ENCODE assay signal across 8 mouse cellular contexts in the genomic region with DNA sequence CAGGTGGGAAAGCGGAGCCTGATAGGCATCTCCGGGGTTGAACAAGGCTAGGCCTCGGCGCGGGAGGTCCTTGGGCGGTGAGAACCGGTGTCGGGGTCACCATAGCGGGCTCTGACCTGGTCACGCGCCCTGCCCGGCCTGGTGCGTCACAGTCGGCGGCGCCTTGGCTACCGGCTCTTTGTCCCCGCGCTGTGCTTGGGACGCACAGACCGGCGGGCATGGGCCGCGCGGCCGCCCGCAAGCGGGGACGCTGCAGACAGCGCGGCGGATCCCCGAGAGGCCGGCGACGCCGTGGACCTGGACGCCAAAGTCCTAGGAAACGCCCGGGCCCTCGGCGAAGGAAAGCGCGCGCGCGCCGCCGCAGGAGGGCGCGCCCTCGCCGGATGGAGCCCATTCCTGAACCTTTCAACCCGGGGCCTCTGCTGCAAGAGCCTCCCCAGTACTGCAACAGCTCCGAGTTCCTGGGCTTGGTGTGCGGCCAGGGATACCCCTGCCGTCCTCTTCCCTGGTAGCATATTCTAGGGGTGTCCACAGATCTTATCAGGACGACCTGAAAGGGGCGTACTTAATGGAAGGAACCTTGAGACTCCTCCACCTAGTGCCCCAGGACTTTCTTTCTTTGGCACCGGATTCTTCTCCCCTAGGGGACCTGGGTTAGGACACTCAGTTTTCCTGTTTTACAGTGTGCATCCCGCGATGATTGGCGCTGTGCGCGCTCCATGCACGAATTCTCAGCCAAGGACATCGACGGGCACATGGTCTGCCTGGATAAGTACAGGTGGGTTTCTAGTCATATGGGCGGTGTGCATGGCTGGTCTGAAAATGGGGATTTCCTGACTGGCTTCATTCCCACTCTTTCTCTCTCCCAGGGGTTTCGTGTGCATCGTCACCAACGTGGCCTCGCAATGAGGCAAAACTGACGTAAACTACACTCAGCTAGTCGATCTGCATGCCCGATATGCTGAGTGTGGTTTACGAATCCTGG. TPM values are rescaled to one million over a fixed set of nuclear protein-coding genes. Genes with fewer than 3 reads are reported as not detected.
A peak's percentile ranks its signal among the peaks of the same experiment; 100 is the strongest.
DNase-seq lines count a peak whose midpoint lies in the region; ATAC-seq lines count a peak whose summit lies in the region.

No protein-coding gene starts in this region.

- H3K27ac ChIP-seq in hindbrain, embryonic 16.5 days (ENCODE audit: low read depth, low read length) = peak overlapping the region; percentile 96
- H3K27ac ChIP-seq in limb, embryonic 11.5 days (replicated peaks; ENCODE audit: low read depth, low read length) = peak overlapping the region; percentile 94
- peak overlapping the region; percentile 98 for H3K27ac ChIP-seq in midbrain, embryonic 10.5 days (replicated peaks)

- H3K36me3 ChIP-seq in hindbrain, embryonic 16.5 days (ENCODE audit: control insufficient read depth, insufficient read depth, low read length) = peaks cover 17% of the 10 kb centered on the region
- peaks cover 5% of the 10 kb centered on the region; the same call in 1 of the 2 replicates for H3K36me3 ChIP-seq in limb, embryonic 11.5 days (ENCODE audit: control insufficient read depth, insufficient read depth, low read length)
- H3K36me3 ChIP-seq in midbrain, embryonic 10.5 days = peaks cover 38% of the 10 kb centered on the region

- ATAC-seq in hindbrain, embryonic 16.5 days = peak; percentile 39
- ATAC-seq in limb, embryonic 11.5 days (ENCODE audit: insufficient number of reproducible peaks, low FRiP score, low TSS enrichment, low read depth) = peak; percentile 40; the same call in 1 of the 2 replicates

- no peaks in the 10 kb centered on the region for H3K9me3 ChIP-seq in hindbrain, embryonic 16.5 days (ENCODE audit: control insufficient read depth, low read length)
- H3K9me3 ChIP-seq in limb, embryonic 11.5 days (ENCODE audit: control insufficient read depth, low read length) = no peaks in the 10 kb centered on the region
- H3K9me3 ChIP-seq in midbrain, embryonic 10.5 days (replicated peaks) = no peaks in the 10 kb centered on the region

- peak overlapping the region; percentile 96 for H3K9ac ChIP-seq in hindbrain, embryonic 16.5 days (ENCODE audit: low read depth, low read length)
- peak overlapping the region; percentile 83 for H3K9ac ChIP-seq in limb, embryonic 11.5 days (ENCODE audit: low read length)

- no peaks in the 10 kb centered on the region for H3K27me3 ChIP-seq in hindbrain, embryonic 16.5 days (replicated peaks; ENCODE audit: control insufficient read depth, insufficient read depth, low read length)
- no peaks in the 10 kb centered on the region for H3K27me3 ChIP-seq in limb, embryonic 11.5 days (ENCODE audit: control insufficient read depth, insufficient read depth, low read length)
- no peaks in the 10 kb centered on the region for H3K27me3 ChIP-seq in midbrain, embryonic 10.5 days (ENCODE audit: low read depth, poor library complexity, severe bottlenecking)

- peak overlapping the region; percentile 83 for H3K4me2 ChIP-seq in hindbrain, embryonic 16.5 days (ENCODE audit: low read length)
- peak overlapping the region; percentile 78 for H3K4me2 ChIP-seq in limb, embryonic 11.5 days (ENCODE audit: low read depth, severe bottlenecking)

- peak overlapping the region; percentile 81 for H3K4me3 ChIP-seq in hindbrain, embryonic 16.5 days (ENCODE audit: low read length)
- H3K4me3 ChIP-seq in limb, embryonic 11.5 days (ENCODE audit: low read depth, low read length) = peak overlapping the region; percentile 75
- H3K4me3 ChIP-seq in midbrain, embryonic 10.5 days = peak overlapping the region; percentile 95

- peak; percentile 83 to 95 for DNase-seq in adrenal gland, adult (ENCODE audit: inconsistent age in 2 of 2, low spot score in 1 of 2)
- no peak for DNase-seq in adrenal gland, adult 8-10 months
- peak; percentile 68 to 70 for DNase-seq in cerebellum, postnatal 36 days
- DNase-seq in gastrocnemius, adult 8-10 months (ENCODE audit: low spot score in 2 of 2) = peak; percentile 46 to 55
- peak; percentile 79 for DNase-seq in limb, embryonic 11.5 days (ENCODE audit: low spot score)
- no peak for DNase-seq in midbrain, embryonic 10.5 days (ENCODE audit: low spot score)
- peak; percentile 55 to 64 for DNase-seq in spleen, adult 18-20 months

- H3K4me1 ChIP-seq in hindbrain, embryonic 16.5 days (ENCODE audit: control insufficient read depth, insufficient read depth, low read depth, low read length) = peaks cover 13% of the 10 kb centered on the region
- peaks cover 9% of the 10 kb centered on the region for H3K4me1 ChIP-seq in limb, embryonic 11.5 days (ENCODE audit: control insufficient read depth, insufficient read depth, low read length)
- peaks cover 68% of the 10 kb centered on the region for H3K4me1 ChIP-seq in midbrain, embryonic 10.5 days

- under 1% methylated on average over 71 of the region's 77 CpGs for WGBS in hindbrain, embryonic 16.5 days
- WGBS in limb, embryonic 11.5 days = 2% methylated on average over 75 of the region's 77 CpGs
- 4% methylated on average over 77 of the region's 77 CpGs for WGBS in midbrain, embryonic 10.5 days

RNA-seq across cellular contexts. Expression of a gene that starts 7.2 kb away (rescaled TPM):
- 100 to 1,000 TPM; 697 to 776 (median 769) TPM for total RNA-seq in adrenal gland, adult 8-10 months (2022)
- total RNA-seq in gastrocnemius, adult 8-10 months (2022) = 100 to 1,000 TPM; 510 to 613 (median 541) TPM
- polyA plus RNA-seq in hindbrain, embryonic 16.5 days (2015; fragmentation: Nextera tagmentation; extraction: Ambion mirVana) = 601 and 643 TPM in 2 replicates
- polyA plus RNA-seq in limb, embryonic 11.5 days (2014; fragmentation: Nextera tagmentation; extraction: Ambion mirVana) = 475 and 534 TPM in 2 replicates
- 702 and 747 TPM in 2 replicates for polyA plus RNA-seq in midbrain, embryonic 10.5 days (2016; fragmentation: Nextera tagmentation; extraction: Ambion mirVana)

RNA-seq across cellular contexts. Expression of a gene that starts 14.5 kb away (rescaled TPM):
- 100 to 1,000 TPM in 1 of 4 experiments, 10 to 100 TPM in 3; 79.1 to 104 (median 94.4) TPM for total RNA-seq in adrenal gland, adult 8-10 months (2022)
- 10 to 100 TPM; 38.3 to 47.6 (median 39.7) TPM for total RNA-seq in gastrocnemius, adult 8-10 months (2022)
- 141 and 143 TPM in 2 replicates for polyA plus RNA-seq in hindbrain, embryonic 16.5 days (2015; fragmentation: Nextera tagmentation; extraction: Ambion mirVana)
- 294 and 308 TPM in 2 replicates for polyA plus RNA-seq in limb, embryonic 11.5 days (2014; fragmentation: Nextera tagmentation; extraction: Ambion mirVana)
- polyA plus RNA-seq in midbrain, embryonic 10.5 days (2016; fragmentation: Nextera tagmentation; extraction: Ambion mirVana) = 233 and 276 TPM in 2 replicates

RNA-seq across cellular contexts. Expression of a gene that starts 37.7 kb away (rescaled TPM):
- total RNA-seq in adrenal gland, adult 8-10 months (2022) = 10 to 100 TPM in 2 of 4 experiments, 1 to 10 TPM in 2; 6.4 to 10.6 (median 8.5) TPM
- 1 to 10 TPM in 2 of 4 experiments, under 1 TPM in 2; 0.48 to 1.3 (median 0.84) TPM for total RNA-seq in gastrocnemius, adult 8-10 months (2022)
- 1.7 and 2.2 TPM in 2 replicates for polyA plus RNA-seq in hindbrain, embryonic 16.5 days (2015; fragmentation: Nextera tagmentation; extraction: Ambion mirVana)
- 8.5 and 10.8 TPM in 2 replicates for polyA plus RNA-seq in limb, embryonic 11.5 days (2014; fragmentation: Nextera tagmentation; extraction: Ambion mirVana)
- polyA plus RNA-seq in midbrain, embryonic 10.5 days (2016; fragmentation: Nextera tagmentation; extraction: Ambion mirVana) = 7.9 and 8.0 TPM in 2 replicates

RNA-seq across cellular contexts. Expression of a gene that starts 51.2 kb away (rescaled TPM):
- total RNA-seq in adrenal gland, adult 8-10 months (2022) = 10 to 100 TPM; 27.4 to 54.8 (median 45.1) TPM
- total RNA-seq in gastrocnemius, adult 8-10 months (2022) = 1 to 10 TPM; 4.8 to 5.7 (median 5.3) TPM
- polyA plus RNA-seq in hindbrain, embryonic 16.5 days (2015; fragmentation: Nextera tagmentation; extraction: Ambion mirVana) = 10.3 and 13.0 TPM in 2 replicates
- 8.1 and 10.8 TPM in 2 replicates for polyA plus RNA-seq in limb, embryonic 11.5 days (2014; fragmentation: Nextera tagmentation; extraction: Ambion mirVana)
- 15.0 and 15.2 TPM in 2 replicates for polyA plus RNA-seq in midbrain, embryonic 10.5 days (2016; fragmentation: Nextera tagmentation; extraction: Ambion mirVana)

RNA-seq across cellular contexts. Expression of a gene that starts 57.8 kb away (rescaled TPM):
- total RNA-seq in adrenal gland, adult 8-10 months (2022) = 10 to 100 TPM; 21.6 to 35.5 (median 27.8) TPM
- total RNA-seq in gastrocnemius, adult 8-10 months (2022) = 1 to 10 TPM; 7.3 to 8.6 (median 8.1) TPM
- 4.2 and 5.1 TPM in 2 replicates for polyA plus RNA-seq in hindbrain, embryonic 16.5 days (2015; fragmentation: Nextera tagmentation; extraction: Ambion mirVana)
- polyA plus RNA-seq in limb, embryonic 11.5 days (2014; fragmentation: Nextera tagmentation; extraction: Ambion mirVana) = 1.3 and 1.4 TPM in 2 replicates
- 3.2 and 4.8 TPM in 2 replicates for polyA plus RNA-seq in midbrain, embryonic 10.5 days (2016; fragmentation: Nextera tagmentation; extraction: Ambion mirVana)

Comparison
In these comparisons a context has a peak if more than half of its experiments do, and no peak if none do; other contexts are left out.
1. DNase-seq: peak in adrenal gland, adult (2 of 2), cerebellum, postnatal 36 days (2 of 2), gastrocnemius, adult 8-10 months (2 of 2), limb, embryonic 11.5 days (single experiment) and spleen, adult 18-20 months (2 of 2); none in adrenal gland, adult 8-10 months (single experiment) and midbrain, embryonic 10.5 days (single experiment).
2. Peak in every context shown above with its lines, with median percentiles within 50 percentile points of each other: H3K27ac ChIP-seq and H3K4me3 ChIP-seq.